Mouse (Mus musculus) frontal cortex, adult (tissue): Measurements from ENCODE around the gene Hesx1.
A peak's percentile ranks its signal among the peaks of the same experiment; 100 is the strongest.

ENCODE experiments used
- ATAC-seq: cut with Nextera tagmentation; 2 replicates; pipeline ENCODE4 v1.9.2; 2017; ENCODE audit warnings: mild to moderate bottlenecking, moderate library complexity, mixed read lengths; ENCODE audit not compliant: low TSS enrichment

Gene Hesx1

GRCm38 (mm10) chr14:27013658-27014057 lies 19.4 kb downstream of the Hesx1 start:
- no peak for ATAC-seq

GRCm38 (mm10) chr14:27017936-27018335 lies 23.7 kb downstream of the Hesx1 start:
- no peak for ATAC-seq

- no peak for ATAC-seq
Measured at GRCm38 (mm10) chr14:27019850-27020249, 25.6 kb downstream of the Hesx1 start.

GRCm38 (mm10) chr14:27022876-27023275 lies 28.7 kb downstream of the Hesx1 start:
- ATAC-seq, result no peak

- ATAC-seq, result no peak
Measured at GRCm38 (mm10) chr14:27024664-27025063, 30.4 kb downstream of the Hesx1 start.

GRCm38 (mm10) chr14:27029771-27030173 lies 35.6 kb downstream of the Hesx1 start:
- peak; percentile 99 for ATAC-seq

- ATAC-seq, result no peak
Measured at GRCm38 (mm10) chr14:27031142-27031541, 36.9 kb downstream of the Hesx1 start.

GRCm38 (mm10) chr14:27037513-27037912 lies 43.3 kb downstream of the Hesx1 start:
- no peak for ATAC-seq

- ATAC-seq, result peak; percentile 99
Measured at GRCm38 (mm10) chr14:27038783-27039182, 44.6 kb downstream of the Hesx1 start, which contains the start of gene Il17rd. Gene Il17rd, plus strand, starts transcription at chr14:27038941.

- ATAC-seq, result 0 out of 2 replicates have a peak, but pooled peaks have one; percentile 18
Measured at GRCm38 (mm10) chr14:27039281-27040248, 45.3 kb downstream of the Hesx1 start.

- ATAC-seq, result no peak
Measured at GRCm38 (mm10) chr14:27040451-27040850, 46.2 kb downstream of the Hesx1 start.

- ATAC-seq, result no peak
Measured at GRCm38 (mm10) chr14:27042280-27042983, 48.2 kb downstream of the Hesx1 start.

GRCm38 (mm10) chr14:27043416-27043815 lies 49.2 kb downstream of the Hesx1 start:
- ATAC-seq, result no peak

- no peak for ATAC-seq
Measured at GRCm38 (mm10) chr14:27044221-27044966, 50.2 kb downstream of the Hesx1 start.

- no peak for ATAC-seq
Measured at GRCm38 (mm10) chr14:27044967-27045361, 50.7 kb downstream of the Hesx1 start.

GRCm38 (mm10) chr14:27048231-27048956 lies 54.2 kb downstream of the Hesx1 start:
- ATAC-seq, result no peak

- ATAC-seq, result no peak
Measured at GRCm38 (mm10) chr14:27050043-27050442, 55.8 kb downstream of the Hesx1 start.

GRCm38 (mm10) chr14:27050560-27051510 lies 56.6 kb downstream of the Hesx1 start:
- no peak for ATAC-seq

- ATAC-seq, result no peak
Measured at GRCm38 (mm10) chr14:27051511-27051895, 57.3 kb downstream of the Hesx1 start.
